Mouse (Mus musculus) lung, adult 2 months (tissue): ENCODE measurements around the gene Zfp119b. TPM values are rescaled to one million over a fixed set of nuclear protein-coding genes. Genes with fewer than 3 reads are reported as not detected.
A peak's percentile ranks its signal among the peaks of the same experiment; 100 is the strongest.

Source experiments
- DNase-seq: peaks from one replicate; pipeline ENCODE4 v3.0.0; 2022
- H3K4me1 ChIP-seq: fragments of 200-500 bp; 2 replicates; pipeline ENCODE4 v1.6.1; 2011; ENCODE audit warnings: low read length; ENCODE audit not compliant: control insufficient read depth, insufficient read depth
- H3K4me3 ChIP-seq: fragments of 200-500 bp; replicated peaks from 2 replicates; pipeline ENCODE3; 2011; ENCODE audit warnings: low read depth, mild to moderate bottlenecking, control low read depth, low read length; ENCODE audit errors: extremely low read depth
- CTCF ChIP-seq: fragments of 200-500 bp; IDR thresholded peaks from 2 replicates; pipeline ENCODE4 v1.5.1; 2011; ENCODE audit warnings: mild to moderate bottlenecking, low read length, control low read depth; ENCODE audit not compliant: insufficient read depth
- POLR2A ChIP-seq: fragments of 200-500 bp; IDR thresholded peaks from 2 replicates; pipeline ENCODE4 v1.6.1; 2011; ENCODE audit warnings: low read depth, mild to moderate bottlenecking, control low read depth, low read length, borderline replicate concordance; ENCODE audit errors: extremely low read depth
- WGBS: fragments of 180-500 bp; shearing (Covaris S2); methylation state at CpG from one replicate; pipeline ENCODE4 v1.1.7; 2018; 5-methylcytosine and 5-hydroxymethylcytosine counted together
- polyA plus RNA-seq: library from polyadenylated mRNA; depleted of rRNA; stranded (reverse); fragments of >200 nt; gene quantifications from 2 replicates; pipeline ENCODE4 v1.2.3, GENCODE M21; 2012

Gene Zfp119b
- polyA plus RNA-seq, 1 experiment, result 0.70 TPM

- TF ChIP-seq POLR2A (no peak), CTCF (no peak)
- H3K4me3 ChIP-seq, result no peak overlapping the region
- H3K4me1 ChIP-seq, result peaks cover 2% of the 10 kb centered on the region; the same call in 1 of the 2 replicates
- 73% methylated on average over 13 of the region's 13 CpGs for WGBS
- no peak for DNase-seq
Measured at GRCm38 (mm10) chr17:55957726-55958583, 8.7 kb upstream of the Zfp119b start.

GRCm38 (mm10) chr17:55957168-55957567, 7.9 kb upstream of the Zfp119b start:
- H3K4me3 ChIP-seq, result no peak overlapping the region
- DNase-seq, result peak; percentile 74
- H3K4me1 ChIP-seq, result peaks cover 2% of the 10 kb centered on the region; the same call in 1 of the 2 replicates
- WGBS, result 18% methylated on average over 9 of the region's 9 CpGs
- peak; percentile 82 for TF ChIP-seq CTCF
- TF ChIP-seq POLR2A, result no peak

DNA sequence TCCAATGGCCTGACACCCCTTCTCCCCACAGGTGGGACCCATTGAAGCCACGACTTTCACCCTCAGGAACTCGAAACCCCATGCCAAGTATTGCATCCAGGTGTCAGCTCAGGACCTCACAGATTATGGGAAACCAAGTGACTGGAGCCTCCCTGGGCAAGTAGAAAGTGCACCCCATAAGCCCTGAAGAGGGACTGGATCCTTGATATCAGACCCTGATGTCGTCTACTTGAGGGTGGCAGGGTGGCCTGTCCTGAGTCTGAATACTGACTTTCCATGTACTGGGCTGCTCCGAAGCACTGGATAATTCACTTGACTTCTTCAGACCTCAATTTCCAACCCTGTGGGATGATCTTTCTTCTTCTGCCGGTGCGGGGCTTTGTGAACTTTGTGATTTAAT, 7.3 kb upstream of the Zfp119b start:
- Histone ChIP-seq H3K4me1 (peaks cover 2% of the 10 kb centered on the region; the same call in 1 of the 2 replicates), H3K4me3 (no peak overlapping the region)
- no peak for TF ChIP-seq CTCF
- no peak for TF ChIP-seq POLR2A
- no peak for DNase-seq
- WGBS, result 41% methylated on average over 6 of the region's 6 CpGs

DNA sequence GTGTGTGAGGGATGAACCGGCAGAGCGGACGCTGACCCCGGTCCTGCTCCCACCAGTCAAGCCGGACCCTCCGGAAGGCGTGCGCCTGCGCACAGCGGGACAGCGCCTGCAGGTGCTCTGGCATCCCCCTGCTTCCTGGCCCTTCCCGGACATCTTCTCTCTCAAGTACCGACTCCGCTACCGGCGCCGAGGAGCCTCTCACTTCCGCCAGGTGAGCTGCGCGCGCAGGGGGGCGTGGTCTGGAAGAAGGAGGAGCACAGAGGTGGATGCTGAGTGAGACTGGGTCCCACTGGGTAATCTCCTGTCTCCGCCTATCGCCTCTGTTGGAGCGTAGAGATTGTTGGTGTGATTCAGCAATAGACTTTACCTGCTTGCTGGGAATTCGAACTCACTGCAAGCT, 6.8 kb upstream of the Zfp119b start:
- Histone ChIP-seq H3K4me3 (peak overlapping the region; percentile 45), H3K4me1 (peaks cover 2% of the 10 kb centered on the region; the same call in 1 of the 2 replicates)
- WGBS, result 10% methylated on average over 26 of the region's 26 CpGs
- no peak for TF ChIP-seq POLR2A
- TF ChIP-seq CTCF, result no peak
- peak; percentile 83 for DNase-seq

DNA sequence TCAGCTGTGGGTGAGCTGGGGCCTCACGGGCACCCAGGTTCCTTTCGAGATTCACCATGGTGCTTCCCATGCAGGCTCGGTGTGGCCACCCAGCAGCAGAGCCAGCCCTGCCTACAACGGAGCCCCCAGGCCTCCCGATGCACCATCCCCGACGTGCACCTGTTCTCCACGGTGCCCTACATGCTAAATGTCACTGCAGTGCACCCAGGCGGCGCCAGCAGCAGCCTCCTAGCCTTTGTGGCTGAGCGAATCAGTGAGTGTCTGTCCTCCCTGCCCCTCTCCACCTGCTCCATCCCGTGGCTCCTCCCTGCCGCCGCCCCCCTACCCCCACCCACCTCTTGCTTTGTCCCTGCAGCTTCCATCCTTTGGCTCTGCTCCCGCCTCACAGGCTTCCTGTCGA, 4.9 kb upstream of the Zfp119b start:
- no peak for DNase-seq
- 28% methylated on average over 16 of the region's 16 CpGs for WGBS
- Histone ChIP-seq H3K4me3 (no peak overlapping the region), H3K4me1 (no peaks in the 10 kb centered on the region; the same call in 1 of the 2 replicates)
- TF ChIP-seq POLR2A, result no peak
- TF ChIP-seq CTCF, result no peak

DNA sequence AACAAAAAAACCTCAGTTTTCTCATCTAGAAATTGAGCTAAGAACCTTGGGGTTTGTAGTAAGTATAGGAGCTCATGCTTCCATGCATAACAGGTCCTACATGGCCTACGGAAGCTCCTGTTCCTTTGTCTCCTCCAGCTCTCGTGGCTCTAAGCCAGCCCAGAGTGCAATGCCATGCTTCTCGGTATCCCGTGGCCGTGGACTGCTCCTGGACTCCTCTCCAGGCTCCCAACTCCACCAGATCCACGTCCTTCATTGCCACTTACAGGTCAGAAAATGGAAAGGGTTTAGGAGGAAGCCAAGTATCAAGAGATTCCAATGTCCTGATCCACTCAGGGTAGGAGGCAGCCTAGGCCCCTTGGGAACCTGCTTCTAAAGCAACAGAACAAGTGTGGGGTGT, 4.5 kb upstream of the Zfp119b start:
- TF ChIP-seq CTCF (no peak), POLR2A (no peak)
- H3K4me1 ChIP-seq, result no peaks in the 10 kb centered on the region; the same call in 1 of the 2 replicates
- H3K4me3 ChIP-seq, result no peak overlapping the region
- 67% methylated on average over 6 of the region's 6 CpGs for WGBS
- DNase-seq, result no peak

DNA sequence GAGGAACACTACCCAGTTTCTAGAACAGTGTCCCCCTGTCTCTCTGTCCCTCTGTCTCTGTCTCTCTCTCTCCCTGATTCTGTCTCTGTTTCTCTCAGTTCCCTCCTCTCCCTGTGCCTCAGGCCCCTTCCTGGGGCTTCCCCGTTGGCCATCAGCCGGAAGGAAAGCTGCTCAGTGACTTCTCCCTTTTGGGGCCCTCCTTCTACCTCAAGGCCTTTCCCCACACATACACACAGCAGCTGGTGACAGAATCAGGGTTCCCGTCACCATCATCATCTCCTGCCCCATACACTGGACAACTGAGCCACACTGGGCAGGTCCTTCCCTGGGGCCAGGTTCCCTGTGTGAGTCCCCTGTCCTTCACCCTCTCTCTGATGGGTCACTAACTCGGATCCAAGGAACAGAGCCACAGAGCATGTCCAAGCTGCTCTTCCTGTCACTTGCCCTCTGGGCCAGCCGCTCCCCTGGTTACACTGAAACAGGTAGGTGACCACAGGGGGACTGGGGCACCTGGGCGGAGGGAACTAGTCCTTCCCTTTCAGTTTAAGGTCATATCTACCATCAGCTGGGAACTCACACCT, 3.2 kb upstream of the Zfp119b start, which contains the start of gene Ebi3:
Gene Ebi3 (plus strand): TSS at position 194 of the 581 bp plus-strand sequence.
- WGBS, result 58% methylated on average over 6 of the region's 6 CpGs
- DNase-seq, result no peak
- no peaks in the 10 kb centered on the region for H3K4me1 ChIP-seq
- TF ChIP-seq POLR2A, result no peak
- TF ChIP-seq CTCF, result no peak
- no peak within 1 kb of the TSS for H3K4me3 ChIP-seq

DNA sequence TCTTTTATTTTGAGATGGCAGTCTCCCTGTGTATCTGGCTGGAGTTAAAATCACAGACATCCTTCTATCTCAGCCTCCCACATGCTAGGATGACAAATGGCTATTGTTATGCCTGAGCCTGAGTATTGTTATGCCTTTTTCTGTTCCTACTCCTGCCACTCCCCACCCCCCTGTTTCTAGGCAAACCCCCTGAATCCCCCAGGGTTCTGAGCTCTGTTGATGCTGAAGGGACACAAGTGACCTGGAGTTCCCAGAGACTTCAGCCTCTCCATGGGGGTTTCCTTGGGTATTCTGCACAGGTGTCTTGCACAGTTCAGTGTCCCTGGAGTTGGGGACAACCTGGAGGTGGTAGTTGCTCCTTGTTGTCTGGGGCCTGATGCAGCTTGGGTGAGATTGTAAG, 2.7 kb upstream of the Zfp119b start:
- TF ChIP-seq POLR2A, result no peak
- no peak for TF ChIP-seq CTCF
- Histone ChIP-seq H3K4me1 (no peaks in the 10 kb centered on the region), H3K4me3 (no peak overlapping the region)
- no peak for DNase-seq

DNA sequence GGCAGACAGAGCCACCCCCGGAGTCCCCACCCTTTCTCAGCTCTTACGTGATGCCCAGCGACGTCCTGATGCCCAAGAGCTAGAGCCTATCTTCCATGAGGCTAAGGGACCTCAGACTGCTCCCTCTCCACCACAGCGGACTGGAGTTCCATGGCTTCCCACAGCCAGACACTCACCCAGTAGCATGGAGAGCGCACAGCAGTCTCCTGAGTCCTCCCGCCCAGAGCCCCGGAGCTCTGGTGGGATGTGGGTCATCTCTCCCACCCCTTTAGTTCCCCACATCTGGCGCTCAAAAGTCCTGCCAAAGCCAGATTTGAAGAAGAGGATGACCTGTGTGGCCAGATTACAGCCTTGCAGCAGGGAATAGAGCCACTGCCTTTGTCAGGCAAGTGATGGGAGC, 1.3 kb upstream of the Zfp119b start:
- H3K4me3 ChIP-seq, result no peak overlapping the region
- TF ChIP-seq CTCF, result no peak
- no peak for DNase-seq
- WGBS, result 70% methylated on average over 9 of the region's 9 CpGs
- H3K4me1 ChIP-seq, result peaks cover 2% of the 10 kb centered on the region

- Histone ChIP-seq H3K4me1 (peaks cover 2% of the 10 kb centered on the region), H3K4me3 (no peak overlapping the region)
- WGBS, result 84% methylated on average over 4 of the region's 4 CpGs
- TF ChIP-seq POLR2A (no peak), CTCF (no peak)
- DNase-seq, result no peak
Measured at GRCm38 (mm10) chr17:55948647-55949046, 653 bp downstream of the Zfp119b start.
